Mouse (Mus musculus) ES-Bruce4 (cell line): Measurements from ENCODE around the gene Skp1a. TPM values are rescaled to one million over a fixed set of nuclear protein-coding genes. Genes with fewer than 3 reads are reported as not detected.
A peak's percentile ranks its signal among the peaks of the same experiment; 100 is the strongest.

ENCODE experiments used
- H3K27ac ChIP-seq: 2 replicates; pipeline ENCODE4 v1.5.1; 2012; ENCODE audit warnings: low read length, inconsistent platforms; ENCODE audit not compliant: insufficient read depth
- H3K27me3 ChIP-seq: 2 replicates; pipeline ENCODE4 v1.6.1; 2012; ENCODE audit warnings: mild to moderate bottlenecking, low read length, inconsistent platforms; ENCODE audit not compliant: control insufficient read depth, poor library complexity, insufficient read depth, severe bottlenecking
- H3K36me3 ChIP-seq: 2 replicates; pipeline ENCODE4 v1.6.1; 2012; ENCODE audit warnings: inconsistent platforms, mild to moderate bottlenecking, low read length, moderate library complexity; ENCODE audit not compliant: control insufficient read depth, poor library complexity, insufficient read depth, severe bottlenecking
- H3K4me1 ChIP-seq: one replicate; pipeline ENCODE4 v1.8.1; 2011; ENCODE audit warnings: low read length; ENCODE audit not compliant: control insufficient read depth, insufficient read depth
- H3K4me3 ChIP-seq: 2 replicates; pipeline ENCODE4 v1.5.1; 2011; ENCODE audit warnings: low read depth, mild to moderate bottlenecking, low read length
- H3K9ac ChIP-seq: 2 replicates; pipeline ENCODE4 v1.6.1; 2012; ENCODE audit warnings: low read depth, mild to moderate bottlenecking, inconsistent platforms; ENCODE audit not compliant: poor library complexity, severe bottlenecking
- H3K9me3 ChIP-seq: replicated peaks from 2 replicates; pipeline ENCODE4 v1.6.1; 2012; ENCODE audit warnings: mild to moderate bottlenecking, low read length, inconsistent platforms; ENCODE audit not compliant: control insufficient read depth, poor library complexity, insufficient read depth, severe bottlenecking
- CTCF ChIP-seq: IDR thresholded peaks from one replicate; pipeline ENCODE4 v1.8.1; 2011; ENCODE audit warnings: low read depth, low read length
- EP300 ChIP-seq: IDR thresholded peaks from 2 replicates; pipeline ENCODE4 v1.6.1; 2011; ENCODE audit warnings: low read depth, low read length; ENCODE audit not compliant: insufficient read depth
- POLR2A ChIP-seq: IDR thresholded peaks from one replicate; pipeline ENCODE4 v1.8.1; 2011; ENCODE audit warnings: low read length; ENCODE audit not compliant: insufficient read depth
- polyA plus RNA-seq: library from polyadenylated mRNA; stranded (reverse); fragments of >200 nt; gene quantifications from 2 replicates; pipeline ENCODE4 v1.2.4, GENCODE M21; 2011; ENCODE audit warnings: low read depth; ENCODE audit not compliant: missing spikeins, insufficient read depth, insufficient read length

Gene Skp1a
- polyA plus RNA-seq, 1 experiment, result 680 TPM

GRCm38 (mm10) chr11:52251770-52252169 lies 20.0 kb downstream of the Skp1a start:
- H3K4me3 ChIP-seq, result no peak overlapping the region
- H3K9me3 ChIP-seq, result no peaks in the 10 kb centered on the region
- TF ChIP-seq CTCF (no peak), EP300 (no peak), POLR2A (no peak)
- H3K36me3 ChIP-seq, result peaks cover 37% of the 10 kb centered on the region
- no peaks in the 10 kb centered on the region for H3K4me1 ChIP-seq
- no peaks in the 10 kb centered on the region for H3K27me3 ChIP-seq
- H3K9ac ChIP-seq, result no peak overlapping the region
- no peak overlapping the region for H3K27ac ChIP-seq

- no peak for TF ChIP-seq CTCF
- no peak for TF ChIP-seq POLR2A
- TF ChIP-seq EP300, result no peak
Measured at GRCm38 (mm10) chr11:52252692-52253091, 20.9 kb downstream of the Skp1a start.

GRCm38 (mm10) chr11:52253674-52254375 lies 22.0 kb downstream of the Skp1a start:
- TF ChIP-seq EP300 (no peak), POLR2A (no peak), CTCF (peak; percentile 82)
- H3K9ac ChIP-seq, result no peak overlapping the region
- H3K27ac ChIP-seq, result no peak overlapping the region
- no peak overlapping the region for H3K4me3 ChIP-seq
- no peaks in the 10 kb centered on the region for H3K27me3 ChIP-seq
- no peaks in the 10 kb centered on the region for H3K9me3 ChIP-seq
- H3K36me3 ChIP-seq, result peaks cover 21% of the 10 kb centered on the region
- no peaks in the 10 kb centered on the region for H3K4me1 ChIP-seq

More at GRCm38 (mm10) chr11:52252692-52253091, 20.9 kb downstream of the Skp1a start:
- no peak overlapping the region for H3K4me3 ChIP-seq
- H3K9ac ChIP-seq, result no peak overlapping the region
- H3K27me3 ChIP-seq, result no peaks in the 10 kb centered on the region
- peaks cover 30% of the 10 kb centered on the region for H3K36me3 ChIP-seq
- H3K4me1 ChIP-seq, result no peaks in the 10 kb centered on the region
- no peak overlapping the region for H3K27ac ChIP-seq
- H3K9me3 ChIP-seq, result no peaks in the 10 kb centered on the region

- Histone ChIP-seq H3K27me3 (no peaks in the 10 kb centered on the region), H3K9ac (no peak overlapping the region), H3K36me3 (peaks cover 19% of the 10 kb centered on the region), H3K27ac (no peak overlapping the region), H3K9me3 (no peaks in the 10 kb centered on the region), H3K4me1 (no peaks in the 10 kb centered on the region), H3K4me3 (no peak overlapping the region)
- no peak for TF ChIP-seq POLR2A
- no peak for TF ChIP-seq CTCF
- TF ChIP-seq EP300, result no peak
Measured at GRCm38 (mm10) chr11:52255077-52255476, 23.3 kb downstream of the Skp1a start.

GRCm38 (mm10) chr11:52257376-52257775 lies 25.6 kb downstream of the Skp1a start:
- peaks cover 4% of the 10 kb centered on the region for H3K4me1 ChIP-seq
- no peaks in the 10 kb centered on the region for H3K27me3 ChIP-seq
- H3K4me3 ChIP-seq, result no peak overlapping the region
- no peak overlapping the region for H3K9ac ChIP-seq
- TF ChIP-seq CTCF (no peak), POLR2A (no peak)
- H3K27ac ChIP-seq, result no peak overlapping the region
- peaks cover 16% of the 10 kb centered on the region for H3K36me3 ChIP-seq
- no peaks in the 10 kb centered on the region for H3K9me3 ChIP-seq

GRCm38 (mm10) chr11:52258711-52259110 lies 26.9 kb downstream of the Skp1a start:
- Histone ChIP-seq H3K9ac (no peak overlapping the region), H3K27me3 (no peaks in the 10 kb centered on the region), H3K27ac (no peak overlapping the region), H3K9me3 (no peaks in the 10 kb centered on the region), H3K4me1 (peaks cover 4% of the 10 kb centered on the region), H3K4me3 (no peak overlapping the region), H3K36me3 (peaks cover 8% of the 10 kb centered on the region; the same call in 1 of the 2 replicates)
- TF ChIP-seq POLR2A (no peak), CTCF (no peak), EP300 (no peak)
